ENCODE assay signal across 8 mouse cellular contexts in the genomic region with DNA sequence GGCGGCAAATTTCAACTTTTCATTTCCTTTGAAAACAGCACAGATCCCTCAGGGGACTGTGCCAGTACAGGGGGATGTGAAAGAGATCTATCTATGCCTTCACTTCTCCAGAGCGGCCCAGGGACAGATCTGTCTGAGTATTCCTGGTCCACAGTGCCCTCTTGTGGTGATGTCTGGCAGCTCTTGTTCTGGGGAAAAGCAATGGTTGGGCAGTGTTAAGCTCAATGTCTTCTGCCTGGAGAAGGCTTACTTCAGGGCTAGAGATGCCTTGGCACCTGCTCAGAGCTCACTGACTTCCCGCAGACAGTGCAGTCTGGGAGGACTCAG. TPM values are rescaled to one million over a fixed set of nuclear protein-coding genes. Genes with fewer than 3 reads are reported as not detected.
DNase-seq lines count a peak whose midpoint lies in the region; ATAC-seq lines count a peak whose summit lies in the region.

No protein-coding gene starts in this region.

- peak; percentile 75; the same call in 1 of the 2 replicates for ATAC-seq in hindbrain, embryonic 14.5 days (ENCODE audit: low FRiP score)

- H3K9me3 ChIP-seq in hindbrain, embryonic 14.5 days (ENCODE audit: control insufficient read depth, low read length) = no peaks in the 10 kb centered on the region

- H3K27ac ChIP-seq in hindbrain, embryonic 14.5 days = no peak overlapping the region

- no peaks in the 10 kb centered on the region for H3K4me1 ChIP-seq in hindbrain, embryonic 14.5 days (replicated peaks; ENCODE audit: control insufficient read depth, insufficient read depth, low read length)

- DNase-seq in NIH3T3 (ENCODE audit: low read depth) = peak; percentile 94
- DNase-seq in cerebellum, postnatal 10 days = peak; percentile 94 to 96
- peak; percentile 81 to 94 for DNase-seq in frontal cortex, postnatal 14 days (ENCODE audit: low spot score in 2 of 2)
- peak; percentile 94 for DNase-seq in hindbrain, embryonic 14.5 days (ENCODE audit: low spot score)
- DNase-seq in layer of hippocampus, postnatal 25 days (ENCODE audit: extremely low spot score in 1 of 2, low spot score in 1 of 2) = peak; percentile 83 to 97
- DNase-seq in lung, postnatal 25 days (ENCODE audit: low spot score) = peak; percentile 89
- peak; percentile 91 for DNase-seq in retina, postnatal 1 day
- DNase-seq in thymus, postnatal 4 days = peak; percentile 92

- no peak overlapping the region for H3K9ac ChIP-seq in hindbrain, embryonic 14.5 days

- peaks cover 66% of the 10 kb centered on the region for H3K36me3 ChIP-seq in hindbrain, embryonic 14.5 days (replicated peaks; ENCODE audit: control insufficient read depth, insufficient read depth)

- WGBS in hindbrain, embryonic 14.5 days = 8% methylated on average over 3 of the region's 3 CpGs

- H3K27me3 ChIP-seq in hindbrain, embryonic 14.5 days (ENCODE audit: control insufficient read depth, insufficient read depth, low read length) = no peaks in the 10 kb centered on the region

- H3K4me3 ChIP-seq in hindbrain, embryonic 14.5 days (replicated peaks; ENCODE audit: low read length) = no peak overlapping the region

- H3K4me2 ChIP-seq in hindbrain, embryonic 14.5 days (replicated peaks) = no peak overlapping the region

RNA-seq across cellular contexts. Expression of gene Rft1, which starts 17.8 kb away (rescaled TPM):
- 8.3 and 9.0 TPM in 2 replicates for polyA plus RNA-seq in hindbrain, embryonic 14.5 days (2014; fragmentation: Nextera tagmentation; extraction: Ambion mirVana)
- 10 to 100 TPM; 10.1 to 11.3 TPM for total RNA-seq in layer of hippocampus, postnatal 25 days (2021)

RNA-seq across cellular contexts. Expression of gene Sfmbt1, which starts 42.7 kb away (rescaled TPM):
- 19.8 and 20.0 TPM in 2 replicates for polyA plus RNA-seq in hindbrain, embryonic 14.5 days (2014; fragmentation: Nextera tagmentation; extraction: Ambion mirVana)
- total RNA-seq in layer of hippocampus, postnatal 25 days (2021) = 10 to 100 TPM; 28.9 to 30.1 TPM

RNA-seq across cellular contexts. Expression of gene Prkcd, which starts 45.9 kb away (rescaled TPM):
- 19.4 and 21.1 TPM in 2 replicates for polyA plus RNA-seq in hindbrain, embryonic 14.5 days (2014; fragmentation: Nextera tagmentation; extraction: Ambion mirVana)
- total RNA-seq in layer of hippocampus, postnatal 25 days (2021) = 10 to 100 TPM; 27.3 to 30.6 TPM
